Mouse (Mus musculus) spleen, postnatal 10 days (tissue): ENCODE measurements around the gene Dgkq.
A peak's percentile ranks its signal among the peaks of the same experiment; 100 is the strongest.

Source experiments
- DNase-seq, 2 experiments: peaks; one replicate each; pipeline ENCODE4 v3.0.0; 2021 to 2022; ENCODE audit warnings: low spot score in 2 of 2

Gene Dgkq

DNA sequence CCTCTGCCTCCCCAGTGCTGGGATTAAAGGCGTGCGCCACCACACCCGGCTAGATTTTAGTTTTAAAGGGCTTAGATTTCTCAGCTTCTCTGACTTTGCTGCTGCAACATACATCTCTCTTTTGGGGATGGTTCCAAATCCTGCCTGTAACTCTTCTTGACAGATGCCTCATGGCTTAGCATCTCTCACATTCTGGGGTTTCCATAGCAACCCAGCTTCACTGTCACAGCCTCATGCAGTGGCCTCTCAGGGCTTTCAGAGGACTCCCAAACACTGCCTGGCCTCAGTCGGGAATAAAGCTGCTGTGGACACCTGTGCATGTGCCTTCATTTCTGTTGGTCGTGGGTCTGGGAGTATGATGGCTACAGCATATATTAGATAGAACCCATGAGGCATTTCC lies 19.6 kb upstream of the Dgkq start:
- no peak for DNase-seq

DNA sequence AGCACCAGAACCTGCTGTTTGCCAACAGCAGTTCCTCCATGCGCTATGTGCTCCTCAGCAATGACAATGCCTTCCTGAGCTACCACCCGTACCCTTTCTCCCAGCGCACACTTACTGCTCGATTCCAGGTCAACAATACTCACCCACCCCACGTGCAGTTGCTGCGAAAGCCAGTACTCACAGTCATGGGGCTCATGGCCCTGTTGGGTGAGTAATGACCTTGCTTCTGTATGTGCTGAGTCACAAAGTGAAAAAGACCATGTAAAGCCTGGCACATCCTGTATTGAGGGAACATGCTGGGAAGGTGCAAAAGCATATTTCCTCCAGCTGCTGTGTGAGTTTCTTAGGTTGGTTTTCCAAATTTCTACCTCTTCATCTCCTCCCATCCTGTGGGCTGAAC lies 11.4 kb upstream of the Dgkq start:
- DNase-seq: no peak

DNA sequence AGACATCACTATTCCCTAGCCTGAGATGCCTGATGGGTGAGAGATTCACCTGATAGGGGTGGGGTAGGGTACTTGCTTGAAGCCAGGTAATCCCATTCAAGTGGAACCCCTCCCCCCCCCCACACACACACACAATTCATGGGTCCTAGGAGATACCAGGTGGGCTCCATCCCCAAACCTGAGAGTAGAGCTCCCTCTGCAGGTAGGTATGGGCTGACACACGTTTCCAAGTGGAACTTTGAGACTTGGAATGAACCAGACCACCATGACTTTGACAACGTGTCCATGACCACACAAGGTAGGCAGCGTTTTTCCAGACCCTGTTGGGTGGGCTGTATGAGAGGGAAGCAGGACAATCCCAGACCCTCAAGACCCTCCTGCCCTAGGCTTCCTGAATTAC lies 10.4 kb upstream of the Dgkq start:
- DNase-seq: no peak

DNA sequence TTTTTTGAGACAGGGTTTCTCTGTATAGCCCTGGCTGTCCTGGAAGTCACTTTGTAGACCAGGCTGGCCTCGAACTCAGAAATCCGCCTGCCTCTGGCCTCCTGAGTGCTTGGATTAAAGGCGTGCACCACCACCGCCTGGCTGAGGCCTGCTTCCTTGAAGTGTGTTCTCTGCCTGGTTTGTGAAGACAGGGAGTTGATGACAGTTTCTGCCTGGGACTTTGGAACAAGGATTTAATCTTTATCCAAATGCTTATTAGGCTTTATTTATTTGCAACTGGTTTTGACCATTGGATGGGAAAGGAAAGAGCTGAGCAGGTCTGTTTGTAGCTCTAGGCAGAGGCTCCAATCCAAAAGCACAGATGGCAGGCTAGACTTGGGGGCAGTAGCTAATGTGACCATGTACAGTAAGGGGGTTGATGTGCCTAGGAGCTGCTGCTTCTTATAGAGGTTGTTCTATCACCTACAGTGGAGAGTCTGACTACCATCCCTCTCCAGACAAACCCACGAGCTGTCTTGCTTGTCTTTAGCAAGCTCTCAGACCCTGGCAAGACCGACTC lies 8.9 kb upstream of the Dgkq start:
- no peak for DNase-seq

DNA sequence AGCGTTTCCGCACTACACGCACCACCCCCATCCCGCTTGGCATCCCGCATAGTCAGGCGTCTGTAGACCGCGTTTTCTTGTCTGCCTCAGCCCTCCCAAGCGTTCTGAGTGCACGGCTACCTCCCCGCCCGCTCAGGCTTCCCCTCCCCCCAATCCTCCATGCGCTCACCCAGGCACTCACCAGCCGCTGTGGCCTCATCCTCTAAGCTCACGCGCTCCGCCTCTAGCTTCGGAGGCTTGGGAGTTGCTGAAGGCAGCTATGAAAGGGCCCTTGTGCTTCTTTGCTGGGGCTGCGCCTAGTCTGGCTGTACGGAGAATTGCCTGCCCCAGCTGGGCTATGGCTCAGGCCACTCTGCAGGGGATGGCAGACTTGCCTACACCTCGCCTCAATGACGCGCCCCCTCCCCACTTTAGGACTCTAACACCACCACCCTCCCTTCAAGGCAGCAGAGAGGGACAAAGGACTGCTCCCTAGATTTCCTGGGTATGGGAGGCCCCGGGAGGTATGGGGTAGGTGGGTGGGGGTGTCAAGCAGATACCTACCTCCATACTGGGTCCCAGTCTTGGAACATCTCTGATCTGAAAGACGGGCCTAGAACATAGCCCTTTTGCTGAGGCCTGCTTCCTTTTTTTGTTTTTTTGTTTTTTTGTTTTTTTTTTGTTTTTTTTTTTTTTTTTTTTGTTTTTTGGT lies 8.3 kb upstream of the Dgkq start:
- peak in 1 of 2 experiments; percentile 57 for DNase-seq

DNA sequence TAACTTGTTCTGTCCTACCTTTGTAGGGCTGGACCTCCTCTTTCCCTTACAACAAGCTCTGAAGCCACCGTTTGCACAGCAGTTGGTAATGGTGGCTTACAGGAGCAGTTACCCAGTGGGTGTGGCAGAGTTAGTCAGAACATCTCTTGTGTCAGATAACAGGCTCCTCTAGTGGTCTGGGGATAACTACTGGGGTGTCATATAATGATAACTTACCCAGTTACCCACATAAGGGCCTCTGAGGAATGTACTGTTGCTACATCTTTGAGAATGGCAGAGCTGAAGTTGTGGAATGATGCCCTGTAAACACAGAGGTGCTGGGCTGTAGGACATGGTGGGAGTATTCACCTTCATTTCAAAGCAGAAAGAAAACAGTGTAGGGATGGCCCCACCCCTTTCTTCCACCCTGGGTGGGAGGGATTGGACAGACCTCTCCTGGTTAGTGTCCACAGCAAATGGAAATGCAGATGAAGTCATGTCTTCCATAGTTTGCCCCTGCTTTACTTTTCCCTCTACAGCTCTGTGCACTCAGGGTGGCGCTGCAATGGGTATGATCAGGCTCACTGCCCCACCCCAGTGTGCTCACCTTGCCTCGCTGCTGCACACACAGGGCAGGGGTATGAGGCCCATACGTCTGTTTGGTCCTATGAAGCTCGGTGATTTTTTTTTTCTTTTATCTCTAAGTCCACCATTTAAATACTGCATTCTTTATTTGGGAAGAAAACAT lies 7.5 kb upstream of the Dgkq start:
- peak in 1 of 2 experiments; percentile 37 for DNase-seq

DNA sequence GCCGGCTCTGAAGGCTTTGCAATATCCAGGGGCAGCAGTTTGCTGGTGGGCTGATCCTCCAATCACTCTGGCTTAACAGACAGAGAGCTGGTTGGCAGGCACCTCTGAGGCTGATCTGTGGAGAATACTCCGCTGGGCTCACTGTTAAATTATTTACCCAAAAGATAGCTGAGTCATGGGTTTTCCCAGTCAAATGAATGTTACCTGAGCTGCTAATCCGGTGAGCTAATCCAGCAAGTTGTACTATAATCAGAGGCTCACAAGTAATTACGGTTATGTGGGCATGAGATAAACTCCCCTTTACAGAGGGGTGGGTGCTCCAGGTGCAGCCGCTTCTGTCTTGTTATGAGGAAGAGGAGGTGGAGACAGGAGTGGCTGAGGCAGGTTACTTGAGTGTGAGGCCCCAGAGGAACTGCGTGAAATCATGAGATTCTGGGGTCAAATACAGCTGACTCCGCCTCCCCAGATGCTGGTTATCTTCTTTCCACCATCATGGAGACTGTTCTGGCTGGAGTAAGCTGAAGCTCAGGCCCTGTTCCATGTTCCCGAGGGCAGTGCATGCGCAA lies 5.9 kb upstream of the Dgkq start, which contains the start of gene Slc26a1:
Slc26a1 (minus strand) TSS at position 319 of the 566 bp plus-strand sequence.
- DNase-seq: peak in 1 of 2 experiments; percentile 35

DNA sequence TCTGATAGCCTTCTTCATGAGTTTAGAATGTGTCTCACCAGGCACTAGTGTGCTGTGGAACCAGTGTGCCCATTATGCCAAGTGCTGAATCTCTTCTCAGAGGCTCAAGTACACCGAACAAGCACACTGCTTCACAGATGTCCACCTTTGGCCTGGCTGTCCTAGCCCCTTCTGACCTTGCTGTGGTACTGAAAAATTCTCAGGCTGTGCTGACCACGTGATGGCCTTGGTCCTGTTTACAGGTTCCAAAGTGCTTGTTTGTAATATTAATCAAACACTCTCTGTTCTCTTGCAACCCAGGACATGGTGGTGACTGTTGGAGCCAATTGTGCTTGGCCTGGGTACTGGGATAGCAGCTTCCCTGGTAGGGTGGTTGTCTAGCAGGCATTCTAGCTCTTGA lies 5.2 kb upstream of the Dgkq start:
- DNase-seq: no peak

DNA sequence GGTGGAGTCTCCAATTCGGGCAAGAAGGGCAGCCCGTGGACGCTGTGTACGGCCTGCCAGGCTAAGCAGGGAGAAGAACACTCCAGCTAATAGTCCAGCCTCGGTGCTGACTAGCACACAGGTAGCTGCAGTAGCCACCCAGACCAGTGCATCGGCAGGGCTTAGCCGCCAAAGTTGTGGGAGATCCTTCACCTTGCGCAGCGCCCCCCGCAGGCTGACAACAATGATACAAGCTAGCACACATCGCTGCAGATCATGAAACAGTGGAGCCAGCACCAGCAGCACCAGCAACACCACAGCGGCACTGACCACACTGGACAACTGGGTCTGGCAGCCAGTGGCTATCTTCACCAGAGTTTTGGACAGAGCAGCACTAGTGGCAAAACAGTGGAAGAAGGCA lies 2.3 kb upstream of the Dgkq start:
- peak in 1 of 2 experiments; percentile 40 for DNase-seq

DNA sequence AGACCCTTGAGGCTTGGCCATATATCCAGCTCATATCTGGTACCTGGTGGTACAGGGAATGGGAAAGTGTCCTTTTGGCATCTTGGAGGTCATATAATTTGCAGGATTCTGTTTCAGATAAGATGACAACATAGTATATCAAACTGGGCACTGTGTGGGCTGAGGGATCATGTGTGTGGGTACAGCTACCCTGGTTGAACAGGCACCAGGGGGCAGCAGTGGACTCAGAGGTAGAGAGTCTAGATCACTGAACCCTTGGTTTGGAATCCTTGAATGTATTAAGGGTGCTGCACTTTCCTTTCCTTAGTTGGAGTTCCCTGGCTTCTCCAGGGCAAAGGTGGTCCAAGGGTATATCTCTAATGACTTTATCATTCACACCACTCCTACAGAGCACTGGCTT lies 1.3 kb upstream of the Dgkq start:
- peak in 1 of 2 experiments; percentile 84 for DNase-seq

DNA sequence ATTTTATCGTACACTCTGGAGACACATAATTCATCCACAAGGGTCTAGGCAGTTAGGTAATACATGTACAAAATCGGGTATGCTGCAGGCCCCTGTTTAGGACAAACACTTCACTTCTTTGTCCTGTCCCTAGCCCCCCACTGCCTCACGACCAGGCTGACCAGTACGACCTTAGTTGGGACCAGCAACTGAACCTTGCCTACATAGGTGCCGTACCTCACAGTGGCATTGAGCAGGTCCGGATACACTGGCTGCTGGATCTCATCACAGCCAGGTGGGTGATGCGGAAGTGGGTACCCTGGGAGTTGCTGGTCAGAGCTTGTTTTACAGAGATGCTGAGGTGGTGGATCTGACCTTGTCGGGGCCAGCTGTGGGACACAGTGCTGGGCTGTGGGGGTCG lies 514 bp upstream of the Dgkq start:
- DNase-seq: peak in 1 of 2 experiments; percentile 22

DNA sequence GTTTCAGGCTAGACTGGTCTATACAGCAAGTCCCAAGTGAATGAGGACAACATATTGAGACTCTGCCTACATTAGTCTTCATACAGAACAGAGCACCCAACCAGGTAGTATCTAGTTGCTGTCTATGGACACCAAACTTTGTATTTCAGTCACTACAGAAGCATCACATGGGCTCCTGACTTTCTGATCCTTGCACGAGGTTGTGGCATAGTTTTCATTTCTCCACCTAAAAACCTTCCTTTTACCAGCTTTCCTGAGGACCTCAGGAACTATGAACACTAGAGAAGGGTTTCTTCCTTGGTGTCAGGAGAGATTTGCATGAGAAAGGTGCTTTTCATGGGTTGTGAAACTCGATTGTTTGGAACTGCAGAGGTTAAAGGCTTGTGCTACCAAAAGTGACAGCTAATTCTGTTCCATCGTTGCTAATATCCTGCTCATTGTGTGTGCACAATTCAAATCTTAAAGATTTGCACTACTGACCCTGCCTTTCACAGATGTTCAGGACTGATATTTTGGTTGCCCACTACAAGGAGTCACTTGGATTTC lies 1.0 kb downstream of the Dgkq start:
- DNase-seq: no peak

DNA sequence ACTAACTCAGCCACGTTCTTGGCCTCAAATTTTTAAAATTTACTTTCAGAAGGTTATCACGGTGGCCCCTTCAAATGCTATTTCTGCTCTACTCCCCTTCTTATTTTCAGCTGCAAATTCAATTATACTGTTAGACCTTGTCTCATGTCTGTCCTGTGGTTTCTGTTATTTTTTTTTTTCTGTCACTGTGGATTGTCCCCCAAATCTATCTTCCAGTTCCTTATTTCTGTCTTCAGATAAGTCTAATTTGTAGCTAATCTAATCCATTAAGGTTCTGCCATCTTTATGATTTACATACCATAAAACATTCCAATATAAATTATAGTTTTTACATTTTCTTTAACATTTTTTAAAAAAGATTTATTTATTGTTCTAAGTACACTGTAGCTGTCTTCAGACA lies 2.1 kb downstream of the Dgkq start:
- DNase-seq: no peak

DNA sequence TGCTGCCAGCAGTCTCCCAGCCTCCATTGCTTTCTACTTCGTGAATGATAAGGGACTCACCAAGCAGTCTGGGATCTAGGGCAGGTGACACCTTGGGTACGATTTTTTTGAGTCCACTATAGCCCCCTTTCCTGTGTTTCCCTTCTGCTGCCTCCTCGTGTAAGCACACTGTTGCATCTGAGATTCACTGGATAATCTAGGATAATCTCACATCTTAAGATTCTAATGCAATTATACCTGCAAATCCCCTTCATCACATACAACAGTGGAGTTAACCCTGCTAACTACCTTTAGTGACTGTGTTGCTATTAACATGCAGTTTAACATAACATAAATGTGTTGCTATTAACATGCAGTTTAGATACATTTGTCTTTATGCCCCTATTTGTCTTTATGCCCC lies 4.4 kb downstream of the Dgkq start:
- DNase-seq: no peak

DNA sequence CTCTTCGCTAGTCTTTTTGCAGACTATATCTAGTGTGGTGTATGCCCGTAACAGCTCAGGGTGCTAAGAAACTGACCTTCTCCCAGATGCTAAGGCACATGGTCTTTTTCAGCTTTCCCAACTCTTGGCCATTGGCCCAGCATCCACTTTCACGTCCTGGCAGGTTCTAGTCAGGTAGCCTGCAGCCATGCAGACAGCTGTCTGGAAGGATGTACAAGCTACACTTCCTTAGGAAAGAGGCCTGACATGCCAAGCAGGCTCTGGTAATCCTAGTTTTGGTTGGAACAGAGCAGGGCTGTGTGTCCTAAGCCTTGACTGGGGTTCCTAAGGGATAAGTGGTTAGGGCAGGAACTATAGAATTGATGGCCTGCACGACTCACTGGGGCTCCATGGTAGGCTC lies 6.7 kb downstream of the Dgkq start:
- no peak for DNase-seq

DNA sequence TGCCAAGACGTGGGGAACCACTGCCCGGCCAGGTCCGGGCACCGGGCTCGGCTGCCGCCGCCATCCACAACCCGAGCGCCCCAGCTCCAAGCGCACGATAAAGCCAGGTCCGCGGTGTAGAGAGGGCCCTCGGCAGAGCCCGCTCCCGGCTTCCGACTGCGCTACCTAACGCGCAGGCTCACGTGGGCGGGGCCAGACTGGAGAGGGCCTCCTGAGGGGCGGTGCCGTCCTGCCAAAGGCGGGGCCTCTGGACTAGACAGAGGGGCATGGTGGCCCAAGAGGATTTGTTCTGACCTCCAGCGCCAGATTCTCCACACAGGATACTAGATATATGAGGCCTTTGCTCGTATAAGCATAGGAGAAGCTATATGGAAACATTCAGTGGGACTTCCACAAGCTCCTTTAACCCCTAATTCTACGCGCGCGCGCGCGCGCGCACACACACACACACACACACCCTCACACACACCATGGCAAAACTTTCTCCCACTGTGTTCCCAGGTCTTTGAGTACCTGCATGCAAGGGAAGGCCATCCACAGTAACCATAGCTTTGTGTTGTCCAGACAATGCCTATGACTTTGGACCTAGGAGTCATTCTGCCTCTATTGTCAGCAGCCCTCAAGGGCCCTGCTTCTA lies 8.7 kb downstream of the Dgkq start:
- peak; percentile 86 to 95 for DNase-seq

DNA sequence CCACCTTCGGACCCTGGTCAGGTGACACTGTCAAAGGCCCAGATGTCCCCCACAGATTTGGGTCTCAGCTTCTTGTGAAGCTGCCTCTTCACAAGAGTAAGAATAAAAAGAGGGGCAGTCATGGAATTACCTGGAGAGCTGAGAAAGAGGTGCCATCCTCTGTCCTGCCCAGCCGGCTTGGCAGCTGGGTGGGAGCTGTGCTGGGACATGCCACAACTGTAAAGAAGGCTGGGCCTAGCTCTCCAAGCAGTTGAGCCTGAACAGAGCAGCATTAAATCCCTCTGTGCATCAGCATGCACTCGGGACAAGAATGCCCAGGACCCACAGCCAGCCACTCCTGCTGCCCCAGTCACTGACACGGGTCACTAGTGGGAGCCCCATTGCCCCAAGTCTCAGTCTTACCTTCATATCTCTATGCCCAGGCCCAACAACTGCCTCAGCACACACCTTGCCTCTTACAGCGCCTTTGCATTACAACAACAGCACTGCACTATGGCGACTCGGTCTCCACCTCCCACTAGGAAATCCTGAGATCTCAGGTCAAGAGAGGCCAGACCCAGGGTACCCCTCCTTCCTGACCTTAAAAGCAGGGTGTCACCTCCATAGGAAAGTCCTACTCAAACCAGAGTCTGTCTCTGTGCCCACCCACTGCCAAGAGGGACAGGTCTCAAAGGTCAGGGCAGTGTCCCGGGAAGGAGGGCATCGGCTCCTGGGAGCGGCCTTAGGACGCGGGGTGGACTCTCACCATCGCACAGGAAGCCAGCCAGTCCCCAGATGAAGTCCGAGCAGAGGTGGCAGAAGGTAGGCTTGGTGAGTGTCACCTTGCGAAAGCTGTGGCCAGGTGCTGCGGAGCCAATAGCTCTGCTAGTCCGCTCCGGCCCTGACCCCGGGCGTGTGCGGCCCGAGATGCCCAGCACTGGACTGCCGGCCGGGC lies 9.5 kb downstream of the Dgkq start, which contains the start of gene Idua:
Idua (plus strand) TSS at position 634 of the 934 bp plus-strand sequence.
- no peak for DNase-seq

DNA sequence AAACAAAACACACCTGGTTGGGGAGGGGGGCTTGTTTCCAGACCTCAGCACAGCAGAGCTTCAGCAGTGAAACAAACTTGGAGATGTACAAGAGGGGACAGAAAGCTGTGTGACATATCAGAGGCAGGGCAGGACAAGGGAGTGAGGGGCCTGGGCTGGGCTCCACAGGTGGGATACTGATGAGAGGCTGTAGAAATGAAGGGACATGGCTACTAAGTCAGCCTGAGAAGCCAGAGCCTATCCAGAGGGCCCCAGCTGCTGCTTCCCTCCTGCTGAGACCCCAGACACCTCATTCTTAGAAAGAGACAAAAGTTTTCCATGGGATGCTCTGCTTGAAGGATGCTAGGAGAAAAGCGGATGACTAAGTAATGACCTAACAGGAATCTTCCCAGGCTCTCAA lies 10.9 kb downstream of the Dgkq start:
- no peak for DNase-seq

DNA sequence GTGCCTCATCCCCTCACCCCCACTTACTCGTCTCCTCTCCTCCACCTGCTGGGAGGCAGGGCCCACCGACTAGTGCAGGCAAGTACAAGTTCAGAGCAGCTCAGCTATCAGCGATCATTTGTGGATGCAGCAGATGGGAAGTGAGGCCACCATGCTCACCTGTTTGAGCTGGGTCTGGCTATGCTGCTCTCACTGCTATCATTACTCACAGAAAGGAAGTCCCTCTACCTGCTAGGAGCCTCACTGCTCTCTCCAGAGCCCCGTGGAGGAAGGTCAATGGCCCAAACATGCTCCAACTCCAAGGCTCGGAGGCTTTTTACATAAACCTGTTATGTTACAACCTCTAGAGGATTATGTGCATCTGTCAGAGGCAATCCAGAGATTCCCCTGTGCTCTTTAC lies 12.1 kb downstream of the Dgkq start:
- DNase-seq: no peak

DNA sequence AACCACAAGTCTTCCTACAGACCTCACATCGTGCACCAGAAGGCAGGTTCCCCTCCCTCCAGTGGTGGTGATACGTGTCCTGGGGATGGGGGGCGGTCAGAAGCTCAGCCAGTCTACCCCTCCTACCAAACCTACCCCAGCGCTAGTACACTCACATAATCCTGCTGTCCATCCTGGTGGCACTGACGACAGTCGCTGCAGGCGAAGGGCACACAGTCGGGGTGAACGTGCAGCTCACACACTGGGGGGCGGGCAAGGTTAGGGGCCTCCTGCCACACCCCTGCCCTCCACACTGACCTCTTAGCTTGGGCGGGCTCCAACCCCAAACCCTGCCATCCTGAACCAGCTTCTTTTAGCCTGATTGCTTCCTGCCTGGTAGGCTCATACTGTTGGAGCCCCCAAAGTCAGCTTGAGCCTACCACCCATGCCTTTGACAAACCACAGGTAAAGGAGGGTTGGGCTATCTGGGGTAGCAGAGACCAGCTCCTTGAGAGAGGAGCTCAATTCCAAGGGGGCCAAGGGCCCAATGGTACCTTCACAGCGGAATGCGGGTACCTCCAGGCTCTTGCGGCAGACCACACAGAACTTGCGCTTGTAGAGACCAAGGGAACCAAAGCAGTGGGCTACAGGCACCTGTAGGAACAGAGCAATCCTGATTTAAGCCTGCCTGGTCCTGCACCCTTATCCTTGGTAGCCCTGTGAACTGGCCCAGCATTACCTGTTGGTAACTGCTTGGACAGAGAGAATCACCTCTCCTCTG lies 13.4 kb downstream of the Dgkq start:
- no peak for DNase-seq
